Mouse (Mus musculus): ENCODE data around the gene Marveld2.

Gene Marveld2

GRCm38 (mm10) chr13:100600317-100600716 is 16.5 kb downstream of the Marveld2 start:
- DNase-seq (ENCODE audit: inconsistent ontology term): no peak

GRCm38 (mm10) chr13:100597284-100597683 is 19.5 kb downstream of the Marveld2 start:
- no peak for DNase-seq (ENCODE audit: inconsistent ontology term)

DNA sequence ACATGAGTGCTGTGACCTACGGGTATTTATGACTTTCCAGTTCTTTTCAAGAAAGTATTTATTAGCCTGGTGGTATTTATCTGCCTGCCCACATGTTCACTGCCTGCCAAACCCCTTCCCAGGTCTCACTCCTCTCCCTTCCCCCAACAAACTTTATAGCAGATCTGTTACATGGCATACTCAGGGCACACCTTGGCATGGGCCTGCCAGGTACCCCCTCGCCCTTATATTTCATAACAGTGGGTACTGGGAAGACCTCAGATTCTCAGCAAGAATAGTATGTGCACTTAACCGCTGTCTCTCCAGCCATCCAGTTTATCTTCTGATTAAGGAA is 21.3 kb downstream of the Marveld2 start:
- DNase-seq (ENCODE audit: inconsistent ontology term): no peak

DNA sequence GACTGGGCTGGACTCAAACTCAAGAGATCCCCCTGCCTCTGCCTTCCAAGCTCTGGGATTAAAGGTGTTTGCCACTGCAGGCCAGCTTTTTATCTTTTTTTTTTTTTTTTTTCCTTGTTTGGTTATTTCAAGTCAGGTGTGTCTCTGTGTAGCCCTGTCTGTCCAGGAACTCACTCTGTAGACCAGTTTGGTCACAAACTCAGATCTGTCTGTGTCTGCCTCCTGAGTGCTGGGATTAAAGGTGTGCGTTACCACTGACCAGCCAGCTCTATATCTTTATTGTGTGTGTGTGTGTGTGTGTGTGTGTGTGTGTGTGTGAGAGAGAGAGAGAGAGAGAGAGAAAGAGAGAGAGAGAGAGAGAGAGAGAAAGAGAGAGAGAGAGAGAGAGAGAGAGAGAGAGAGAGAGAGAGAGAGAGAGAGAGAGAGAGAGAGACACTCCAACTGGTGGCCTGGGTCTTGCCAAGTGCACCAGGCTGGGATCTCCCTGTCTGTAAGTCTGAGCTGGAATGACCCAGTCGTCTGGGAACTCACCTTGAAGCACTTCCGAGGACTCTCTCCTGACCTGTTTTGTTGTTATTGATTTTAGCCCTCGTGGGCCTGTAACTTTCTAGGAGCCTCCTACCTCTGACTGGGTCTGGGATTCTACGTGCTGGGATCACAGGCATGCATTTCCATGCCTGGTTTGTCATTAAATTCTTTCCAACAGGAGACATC is 21.8 kb downstream of the Marveld2 start:
- no peak for DNase-seq (ENCODE audit: inconsistent ontology term)

DNA sequence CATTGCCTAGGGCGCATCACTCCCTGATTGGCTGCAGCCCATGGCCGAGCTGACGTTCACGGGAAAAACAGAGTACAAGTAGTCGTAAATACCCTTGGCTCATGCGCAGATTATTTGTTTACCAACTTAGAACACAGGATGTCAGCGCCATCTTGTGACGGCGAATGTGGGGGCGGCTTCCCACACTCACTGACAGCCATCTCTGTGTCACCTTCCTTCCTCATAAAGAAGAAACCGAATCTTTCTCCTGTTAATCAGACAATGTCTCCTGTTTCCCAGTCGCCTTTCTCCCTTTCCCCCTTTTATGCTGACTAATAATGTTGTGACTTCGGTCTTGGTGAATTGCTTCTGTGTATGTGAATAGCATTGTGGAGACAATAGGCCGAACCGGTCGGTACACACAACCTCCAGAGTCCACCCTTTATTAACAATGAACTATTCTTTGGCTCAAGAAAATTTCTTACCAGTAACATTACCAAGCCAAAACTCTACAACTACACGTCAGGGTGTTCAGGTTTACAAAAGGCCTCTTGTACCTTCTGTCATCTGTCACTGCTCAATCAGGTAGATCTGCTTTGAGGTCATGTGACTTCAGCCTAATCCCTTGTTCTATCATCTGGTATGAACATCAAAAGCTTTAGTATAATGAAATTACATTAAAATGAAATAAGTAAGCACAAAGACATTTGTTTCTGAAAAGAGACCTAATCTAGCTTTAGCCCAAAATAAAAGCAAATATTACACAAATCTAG is 22.6 kb downstream of the Marveld2 start:
- peak; percentile 62 for DNase-seq (ENCODE audit: inconsistent ontology term)

DNA sequence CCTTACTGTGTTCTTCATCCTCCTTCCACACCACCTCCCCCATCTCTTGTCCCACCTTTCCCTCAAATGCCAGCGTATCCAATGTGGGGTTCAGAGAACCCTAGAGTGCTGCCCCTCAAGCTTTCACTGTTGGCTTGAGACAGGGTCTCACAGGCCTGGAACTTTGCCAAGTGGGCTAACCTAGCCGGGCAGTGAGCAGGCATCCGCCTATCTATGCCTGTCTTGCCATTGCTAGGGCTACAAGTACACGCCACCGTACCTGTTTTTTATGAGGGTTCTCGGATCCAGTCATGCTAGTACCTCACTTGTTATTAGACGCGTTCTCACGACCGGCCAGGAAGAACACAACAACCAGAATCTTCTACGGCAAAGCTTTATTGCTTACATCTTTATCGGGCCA is 28.1 kb downstream of the Marveld2 start:
- no peak for DNase-seq (ENCODE audit: inconsistent ontology term)

DNA sequence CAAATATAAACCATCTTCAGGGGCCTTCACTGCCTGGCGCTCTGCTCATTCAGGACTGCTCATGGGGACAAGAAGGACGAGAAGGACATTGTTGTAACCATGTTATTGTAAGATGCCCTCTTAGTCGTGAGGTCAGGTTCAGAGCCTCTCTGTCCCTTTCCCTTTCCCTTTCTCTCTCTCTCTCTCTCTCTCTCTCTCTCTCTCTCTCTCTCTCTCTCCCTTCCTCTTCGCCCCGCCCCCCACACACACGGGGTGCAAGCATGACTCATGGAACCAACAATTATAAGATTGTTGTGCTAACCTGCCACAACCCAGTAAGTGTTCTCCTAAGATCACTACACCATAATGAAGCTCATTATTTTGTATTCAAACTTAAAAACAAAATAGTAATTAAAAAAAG is 34.6 kb downstream of the Marveld2 start:
- peak; percentile 57 for DNase-seq (ENCODE audit: inconsistent ontology term)

DNA sequence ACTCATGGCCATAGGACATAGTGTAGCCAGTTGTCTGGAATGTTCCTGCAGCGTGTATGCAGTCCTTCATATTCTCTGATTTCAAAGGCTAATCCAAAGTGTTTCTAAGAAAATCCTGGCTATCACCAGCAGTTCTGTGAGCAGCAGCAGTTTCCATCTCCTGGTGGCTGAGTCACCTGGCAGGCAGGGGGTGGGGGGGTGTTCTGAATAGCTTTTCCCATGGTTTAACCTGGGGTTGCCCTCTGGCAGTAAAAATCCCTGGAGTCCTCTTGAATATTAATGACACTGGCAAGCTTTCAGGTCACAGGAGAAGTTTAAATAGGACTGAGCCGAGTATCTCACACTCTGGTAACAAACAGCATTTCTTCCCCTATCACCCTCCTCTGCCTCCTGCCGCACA is 35.1 kb downstream of the Marveld2 start:
- DNase-seq (ENCODE audit: inconsistent ontology term): peak; percentile 54

DNA sequence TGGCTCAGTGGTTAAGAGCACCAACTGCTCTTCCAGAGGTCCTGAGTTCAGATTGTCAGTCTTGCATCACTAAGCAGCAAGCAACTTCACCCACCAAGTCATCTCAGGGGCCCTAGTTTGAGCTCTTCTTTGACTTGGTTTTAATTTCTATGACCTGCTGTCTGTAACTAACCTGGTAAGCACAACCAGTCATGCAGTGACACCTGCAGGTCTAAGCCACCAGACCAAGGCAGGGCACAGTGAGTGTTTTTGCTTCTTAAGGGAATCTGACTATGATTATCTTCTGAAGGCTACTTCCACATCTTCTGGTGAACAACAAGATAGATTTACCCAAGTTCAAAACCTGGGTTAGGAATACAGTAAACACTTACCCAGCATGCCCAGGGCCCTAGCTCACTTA is 36.8 kb downstream of the Marveld2 start:
- no peak for DNase-seq (ENCODE audit: inconsistent ontology term)

DNA sequence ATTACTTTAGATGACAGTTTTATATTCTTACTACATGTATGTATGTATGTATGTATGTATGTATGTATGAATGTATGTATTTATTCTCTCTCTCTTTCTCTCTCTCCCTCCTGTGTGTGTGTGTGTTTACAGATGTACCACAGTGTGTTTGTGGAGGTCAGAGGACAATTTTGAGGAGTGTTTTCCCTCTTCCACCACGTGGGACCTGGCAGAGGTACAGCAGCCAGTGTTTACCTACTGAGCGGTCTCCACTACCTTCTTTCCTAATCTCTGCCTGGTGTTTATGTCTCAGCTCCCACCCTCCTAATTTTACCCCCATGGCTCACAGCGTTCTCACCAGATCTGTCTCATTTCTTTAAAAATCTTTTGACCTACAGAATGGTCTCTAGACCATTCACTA is 37.6 kb downstream of the Marveld2 start:
- no peak for DNase-seq (ENCODE audit: inconsistent ontology term)

DNA sequence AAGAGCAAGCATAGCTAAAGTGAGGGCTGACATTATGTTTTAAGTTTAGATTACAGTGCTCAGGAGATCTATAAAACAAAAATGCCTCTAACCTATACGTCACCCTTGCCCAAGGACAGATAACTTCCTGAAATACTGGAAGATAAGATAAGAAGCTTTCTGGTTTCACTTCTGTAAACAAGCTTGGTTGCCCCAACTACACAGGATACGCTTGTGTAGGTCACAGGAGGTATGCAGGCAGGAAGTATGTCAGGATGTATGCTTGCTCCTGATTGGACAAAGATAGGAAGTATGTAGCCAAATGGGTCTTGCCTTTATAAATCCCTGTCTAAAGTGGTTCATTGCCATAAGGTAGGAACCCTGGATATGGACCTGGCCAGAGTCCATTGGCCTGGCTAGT is 40.8 kb downstream of the Marveld2 start:
- DNase-seq (ENCODE audit: inconsistent ontology term): no peak

DNA sequence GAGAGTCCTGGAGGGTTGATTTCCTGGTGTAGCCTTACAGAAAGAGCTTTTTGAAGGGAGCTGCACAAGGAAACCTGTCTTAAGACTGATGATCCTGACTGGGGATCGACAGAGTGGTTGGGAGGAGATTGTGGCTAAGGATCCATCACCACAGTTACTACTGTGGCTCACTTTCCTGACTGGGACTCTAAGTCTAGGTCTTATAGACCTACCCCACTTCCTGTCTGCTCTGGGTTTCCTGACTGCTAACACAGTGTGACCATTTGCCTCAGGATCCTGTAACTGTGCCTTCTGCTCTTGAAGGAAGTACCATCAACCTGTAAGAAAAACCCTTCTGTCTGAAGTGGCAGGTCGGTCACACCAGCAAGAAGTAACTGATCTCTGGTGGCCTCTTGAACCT is 46.1 kb downstream of the Marveld2 start:
- no peak for DNase-seq (ENCODE audit: inconsistent ontology term)

DNA sequence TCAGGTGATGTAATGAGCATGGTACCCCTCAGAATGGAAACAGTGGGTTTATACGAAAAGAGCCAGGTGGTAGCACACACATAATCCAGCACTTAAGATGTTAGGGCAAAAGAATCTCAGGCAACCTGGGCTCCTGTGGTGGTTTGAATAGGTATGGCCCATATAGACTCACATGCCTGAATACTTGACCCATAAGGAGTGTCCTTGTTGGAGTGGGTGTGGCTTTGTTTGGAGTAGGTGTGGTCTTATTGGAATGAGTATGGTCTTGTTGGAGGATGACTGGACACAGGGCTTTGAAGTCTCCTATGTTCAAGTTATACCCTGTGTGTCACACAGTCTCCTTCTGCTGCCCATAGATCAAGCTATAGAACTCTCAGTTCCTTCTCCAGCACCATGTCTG is 48.4 kb downstream of the Marveld2 start:
- DNase-seq (ENCODE audit: inconsistent ontology term): no peak

DNA sequence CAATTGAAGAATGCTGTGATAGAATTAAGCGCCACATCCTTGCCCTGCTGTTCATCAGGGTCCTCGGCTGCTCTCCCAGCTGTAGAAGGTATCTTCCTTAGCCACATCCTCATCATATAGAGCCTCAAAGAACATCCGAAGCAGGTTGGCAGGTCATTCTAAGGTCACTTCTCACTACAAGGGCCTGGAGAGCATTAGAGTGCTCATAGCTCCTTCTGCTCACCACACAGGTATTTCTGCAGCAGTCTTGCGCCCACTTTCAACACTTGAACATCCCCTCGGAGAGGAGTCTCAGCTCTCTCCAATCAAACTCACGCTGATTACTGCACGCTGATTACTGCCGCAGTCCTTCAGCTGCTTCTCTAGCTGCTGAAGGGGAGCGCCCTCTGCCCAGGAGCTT is 57.3 kb downstream of the Marveld2 start:
- no peak for DNase-seq (ENCODE audit: inconsistent ontology term)

- DNase-seq (ENCODE audit: inconsistent ontology term): no peak
Observed at GRCm38 (mm10) chr13:100557011-100557410, 59.8 kb downstream of the Marveld2 start.

DNA sequence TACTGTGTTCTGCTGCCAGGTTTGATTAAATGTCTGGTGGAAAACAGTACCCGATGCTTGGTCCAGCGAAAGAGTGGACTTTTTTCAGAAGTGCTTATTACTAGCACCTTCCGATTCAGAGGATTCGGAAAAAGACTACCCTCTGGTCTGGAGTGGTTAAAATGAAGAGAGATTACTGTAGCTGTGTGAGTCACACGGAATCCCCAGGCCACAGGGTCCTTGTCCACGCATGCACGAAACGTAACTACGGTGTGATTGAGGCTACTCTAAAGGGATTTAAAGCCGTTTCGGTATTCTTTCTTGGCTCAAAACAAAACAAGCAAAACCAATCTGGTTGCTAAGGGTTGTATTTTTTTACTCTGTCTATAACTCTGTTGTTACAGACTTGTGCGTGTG is 63.7 kb downstream of the Marveld2 start:
- DNase-seq (ENCODE audit: inconsistent ontology term): peak; percentile 20

- peak; percentile 33 for DNase-seq (ENCODE audit: inconsistent ontology term)
Observed at GRCm38 (mm10) chr13:100552369-100553041, 64.3 kb downstream of the Marveld2 start, which contains the start of gene Ocln. Gene Ocln, minus strand, starts transcription at chr13:100552718.

DNA sequence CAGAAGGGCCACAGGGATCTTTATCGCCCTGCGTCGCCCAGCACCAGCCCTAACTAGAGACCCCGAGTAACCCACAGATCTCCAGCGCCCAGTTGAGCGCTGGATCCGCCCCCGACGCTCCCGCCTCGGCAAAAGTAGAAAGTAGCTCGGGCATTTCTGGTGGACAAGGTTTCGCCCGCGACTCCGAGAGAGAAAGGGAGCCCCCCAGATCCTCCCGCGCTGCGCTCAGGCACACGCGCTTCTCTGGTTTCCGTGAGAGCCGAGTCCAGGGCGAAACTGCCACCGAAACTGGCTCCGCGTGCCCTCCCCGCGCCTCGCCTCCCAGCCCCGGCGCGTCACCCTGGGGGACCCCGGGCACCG is 64.8 kb downstream of the Marveld2 start:
- peak; percentile 23 for DNase-seq (ENCODE audit: inconsistent ontology term)

- no peak for DNase-seq (ENCODE audit: inconsistent ontology term)
Observed at GRCm38 (mm10) chr13:100551371-100552008, 65.3 kb downstream of the Marveld2 start.

DNA sequence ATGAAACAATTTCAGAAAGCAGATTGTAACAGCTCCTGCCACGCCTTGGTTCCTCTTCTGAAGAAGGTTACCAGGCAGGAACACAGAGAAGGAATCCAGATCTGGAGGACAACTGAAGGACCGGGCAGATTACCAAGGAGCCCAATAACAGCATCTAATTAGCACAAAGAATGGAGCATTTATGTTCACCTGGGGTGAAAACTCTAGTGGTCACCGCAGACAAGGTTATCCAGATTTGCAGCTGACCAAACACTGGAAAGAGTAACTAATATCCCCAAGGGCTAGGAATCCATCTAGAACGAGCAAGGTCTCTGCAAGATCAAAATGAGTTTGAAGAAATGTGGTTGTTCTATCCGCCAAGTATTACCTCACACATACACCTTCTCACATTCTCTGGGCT is 69.5 kb downstream of the Marveld2 start:
- DNase-seq (ENCODE audit: inconsistent ontology term): no peak
